Mouse (Mus musculus) lung, postnatal 0 days (tissue): ENCODE measurements at regions not wholly inside any gene's neighbourhood (a gene's known extent, or its start where the extent isn't known, plus 50 kb on each side); places are given as distances from the start of the nearest gene placed in this dataset.

ENCODE experiments used
- ATAC-seq: fragments of 200-750 bp; cut with Nextera tagmentation; 2 replicates; pipeline ENCODE4 v1.8.0; 2017; ENCODE audit warnings: moderate library complexity
- DNase-seq: peaks from one replicate; pipeline ENCODE4 v3.0.0-alpha.2; 2016; ENCODE audit warnings: low spot score
- H3K27ac ChIP-seq: fragments of 300-500 bp; sonication (generic); 2 replicates; pipeline ENCODE4 v1.5.1; 2014; ENCODE audit warnings: antibody characterized with exemption, mild to moderate bottlenecking, low read length, mixed read lengths
- H3K27me3 ChIP-seq: fragments of 300-500 bp; sonication (generic); replicated peaks from 2 replicates; pipeline ENCODE4 v1.6.1; 2014; ENCODE audit warnings: low read length, mixed read lengths; ENCODE audit not compliant: insufficient read depth
- H3K36me3 ChIP-seq: fragments of 300-500 bp; sonication (generic); 2 replicates; pipeline ENCODE4 v1.6.1; 2014; ENCODE audit warnings: low read length, mixed read lengths; ENCODE audit not compliant: insufficient read depth
- H3K4me1 ChIP-seq: fragments of 300-500 bp; sonication (generic); 2 replicates; pipeline ENCODE4 v1.6.1; 2014; ENCODE audit warnings: antibody characterized with exemption, low read depth, low read length, mixed read lengths; ENCODE audit not compliant: insufficient read depth
- H3K4me2 ChIP-seq: fragments of 300-500 bp; sonication (generic); replicated peaks from 2 replicates; pipeline ENCODE4 v1.6.1; 2014; ENCODE audit warnings: low read depth, mild to moderate bottlenecking, low read length, moderate library complexity, mixed read lengths
- H3K4me3 ChIP-seq: fragments of 300-500 bp; sonication (generic); 2 replicates; pipeline ENCODE4 v1.5.1; 2014; ENCODE audit warnings: low read depth, low read length
- H3K9ac ChIP-seq: fragments of 300-500 bp; sonication (generic); replicated peaks from 2 replicates; pipeline ENCODE4 v1.6.1; 2014; ENCODE audit warnings: low read depth, mild to moderate bottlenecking
- H3K9me3 ChIP-seq: fragments of 300-500 bp; sonication (generic); 2 replicates; pipeline ENCODE4 v1.6.1; 2016; ENCODE audit warnings: low read length, mixed read lengths
- CTCF ChIP-seq: IDR thresholded peaks from 2 replicates; pipeline ENCODE4 v1.5.1; 2016; ENCODE audit warnings: antibody characterized with exemption, mild to moderate bottlenecking
- EP300 ChIP-seq: IDR thresholded peaks from 2 replicates; pipeline ENCODE4 v1.6.1; 2016; ENCODE audit warnings: antibody characterized with exemption, mild to moderate bottlenecking, control low read depth
- whole genome bisulfite sequencing: fragments of 180-500 bp; shearing (Covaris S2); extraction: QIAGEN DNeasy Blood & Tissue Kit; methylation state at CpG from one replicate; pipeline ENCODE4 v1.1.7; 2014; 5-methylcytosine and 5-hydroxymethylcytosine counted together

GRCm38 (mm10) chr15:9861825-9862224 lies 113.2 kb upstream of the Spef2 start:
- Histone ChIP-seq H3K9ac (no peak overlapping the region), H3K4me3 (no peak overlapping the region), H3K27me3 (no peaks in the 10 kb centered on the region), H3K27ac (no peak overlapping the region), H3K4me2 (no peak overlapping the region), H3K4me1 (no peaks in the 10 kb centered on the region), H3K9me3 (no peaks in the 10 kb centered on the region), H3K36me3 (no peaks in the 10 kb centered on the region)
- 39% methylated on average over 3 of the region's 3 CpGs for WGBS
- no peak for ATAC-seq
- no peak for TF ChIP-seq EP300
- no peak for TF ChIP-seq CTCF
- no peak for DNase-seq

- WGBS, result 85% methylated on average over 7 of the region's 7 CpGs
- DNase-seq (no peak), ATAC-seq (no peak)
- Histone ChIP-seq H3K27ac (no peak overlapping the region), H3K9me3 (no peaks in the 10 kb centered on the region), H3K4me3 (no peak overlapping the region), H3K27me3 (no peaks in the 10 kb centered on the region), H3K4me2 (no peak overlapping the region), H3K36me3 (no peaks in the 10 kb centered on the region), H3K9ac (no peak overlapping the region), H3K4me1 (no peaks in the 10 kb centered on the region)
- TF ChIP-seq EP300 (no peak), CTCF (no peak)
Measured at GRCm38 (mm10) chr15:9839681-9840080, 91.0 kb upstream of the Spef2 start.

DNA sequence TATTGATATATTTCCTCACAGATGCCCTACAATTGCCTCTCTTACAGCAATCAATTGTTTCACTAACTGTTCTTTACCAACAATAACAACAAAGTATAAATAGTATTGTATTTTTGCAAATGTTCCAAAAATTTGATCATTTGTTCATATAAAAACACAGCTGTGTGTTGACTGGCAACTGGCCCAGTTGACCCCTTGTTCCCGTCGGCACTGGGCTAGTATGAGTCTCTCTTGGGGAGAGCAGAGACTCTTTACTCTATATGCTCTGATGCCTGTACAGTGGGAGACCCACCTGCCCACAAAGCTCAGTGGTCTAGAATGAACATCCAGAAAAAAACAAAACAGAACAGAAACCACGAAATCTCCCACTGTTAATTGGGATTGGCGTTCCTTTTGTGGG lies 86.4 kb upstream of the Spef2 start:
- H3K4me1 ChIP-seq, result no peaks in the 10 kb centered on the region
- no peak overlapping the region for H3K4me3 ChIP-seq
- ATAC-seq (no peak), DNase-seq (no peak)
- TF ChIP-seq EP300, result no peak
- TF ChIP-seq CTCF, result no peak
- 68% methylated on average over 4 of the region's 4 CpGs for WGBS
- no peak overlapping the region for H3K27ac ChIP-seq
- H3K9me3 ChIP-seq, result no peaks in the 10 kb centered on the region
- H3K9ac ChIP-seq, result no peak overlapping the region
- no peaks in the 10 kb centered on the region for H3K27me3 ChIP-seq
- no peak overlapping the region for H3K4me2 ChIP-seq
- no peaks in the 10 kb centered on the region for H3K36me3 ChIP-seq

- ATAC-seq (no peak), DNase-seq (no peak)
- no peak for TF ChIP-seq CTCF
- TF ChIP-seq EP300, result no peak
- Histone ChIP-seq H3K4me1 (no peaks in the 10 kb centered on the region), H3K36me3 (no peaks in the 10 kb centered on the region), H3K4me2 (no peak overlapping the region), H3K4me3 (no peak overlapping the region), H3K9me3 (no peaks in the 10 kb centered on the region), H3K27ac (no peak overlapping the region), H3K9ac (no peak overlapping the region), H3K27me3 (no peaks in the 10 kb centered on the region)
- WGBS, result 93% methylated on average over 1 of the region's 1 CpGs
Measured at GRCm38 (mm10) chr15:9804469-9804868, 55.8 kb upstream of the Spef2 start.
